Mouse (Mus musculus) neural tube, embryonic 11.5 days (tissue): ENCODE measurements at regions not wholly inside any gene's neighbourhood (a gene's known extent, or its start where the extent isn't known, plus 50 kb on each side); places are given as distances from the start of the nearest gene placed in this dataset.

ENCODE experiments used
- ATAC-seq: fragments of 200-750 bp; cut with Nextera tagmentation; 2 replicates; pipeline ENCODE4 v1.8.0; 2017; ENCODE audit warnings: moderate number of reproducible peaks, mild to moderate bottlenecking, moderate TSS enrichment, moderate library complexity; ENCODE audit not compliant: insufficient read depth, low FRiP score, low TSS enrichment
- DNase-seq: peaks from one replicate; pipeline ENCODE4 v3.0.0-alpha.2; 2015; ENCODE audit warnings: low spot score
- H3K27ac ChIP-seq: fragments of 300-500 bp; sonication (generic); 2 replicates; pipeline ENCODE4 v1.5.1; 2014; ENCODE audit warnings: low read depth, mild to moderate bottlenecking, low read length
- H3K27me3 ChIP-seq: fragments of 300-500 bp; sonication (generic); 2 replicates; pipeline ENCODE4 v1.6.1; 2014; ENCODE audit warnings: mild to moderate bottlenecking, low read length, mixed read lengths; ENCODE audit not compliant: control insufficient read depth, insufficient read depth
- H3K36me3 ChIP-seq: fragments of 300-500 bp; sonication (generic); 2 replicates; pipeline ENCODE4 v1.6.1; 2014; ENCODE audit warnings: mild to moderate bottlenecking, low read length, moderate library complexity, mixed read lengths; ENCODE audit not compliant: control insufficient read depth, insufficient read depth
- H3K4me1 ChIP-seq: fragments of 300-500 bp; sonication (generic); 2 replicates; pipeline ENCODE4 v1.6.1; 2014; ENCODE audit warnings: low read length, mixed read lengths; ENCODE audit not compliant: control insufficient read depth, insufficient read depth
- H3K4me2 ChIP-seq: fragments of 300-500 bp; sonication (generic); 2 replicates; pipeline ENCODE4 v1.6.1; 2014; ENCODE audit warnings: low read depth, mild to moderate bottlenecking, moderate library complexity
- H3K4me3 ChIP-seq: fragments of 300-500 bp; sonication (generic); 2 replicates; pipeline ENCODE4 v1.5.1; 2014; ENCODE audit warnings: low read depth, low read length
- H3K9ac ChIP-seq: fragments of 300-500 bp; sonication (generic); 2 replicates; pipeline ENCODE4 v1.6.1; 2014; ENCODE audit warnings: mild to moderate bottlenecking, low read length
- H3K9me3 ChIP-seq: fragments of 300-500 bp; sonication (generic); 2 replicates; pipeline ENCODE4 v1.6.1; 2016; ENCODE audit warnings: low read length; ENCODE audit not compliant: control insufficient read depth
- WGBS: fragments of 180-500 bp; shearing (Covaris S2); extraction: QIAGEN DNeasy Blood & Tissue Kit; methylation state at CpG from one replicate; pipeline ENCODE4 v1.1.7; 2014; 5-methylcytosine and 5-hydroxymethylcytosine counted together

GRCm38 (mm10) chr6:76697146-76697891, 199.7 kb upstream of the Gm9008 start:
- Histone ChIP-seq H3K27me3 (no peaks in the 10 kb centered on the region), H3K9ac (no peak overlapping the region), H3K27ac (no peak overlapping the region), H3K9me3 (no peaks in the 10 kb centered on the region), H3K36me3 (no peaks in the 10 kb centered on the region), H3K4me3 (no peak overlapping the region), H3K4me2 (no peak overlapping the region), H3K4me1 (no peaks in the 10 kb centered on the region)
- ATAC-seq: no peak
- DNase-seq: no peak
- WGBS: 86% methylated on average over 6 of the region's 6 CpGs

GRCm38 (mm10) chr6:76688831-76689230, 191.2 kb upstream of the Gm9008 start:
- Histone ChIP-seq H3K4me3 (no peak overlapping the region), H3K4me1 (no peaks in the 10 kb centered on the region), H3K27ac (no peak overlapping the region), H3K9me3 (no peaks in the 10 kb centered on the region), H3K27me3 (no peaks in the 10 kb centered on the region), H3K9ac (no peak overlapping the region), H3K4me2 (no peak overlapping the region), H3K36me3 (no peaks in the 10 kb centered on the region)
- ATAC-seq: no peak
- DNase-seq: no peak
- 70% methylated on average over 2 of the region's 2 CpGs for WGBS

- no peaks in the 10 kb centered on the region for H3K9me3 ChIP-seq
- H3K4me3 ChIP-seq: no peak overlapping the region
- H3K36me3 ChIP-seq: no peaks in the 10 kb centered on the region
- H3K9ac ChIP-seq: no peak overlapping the region
- H3K4me1 ChIP-seq: no peaks in the 10 kb centered on the region
- no peak overlapping the region for H3K4me2 ChIP-seq
- no peak for ATAC-seq
- WGBS: 41% methylated on average over 1 of the region's 1 CpGs
- H3K27ac ChIP-seq: no peak overlapping the region
- DNase-seq: no peak
- H3K27me3 ChIP-seq: no peaks in the 10 kb centered on the region
These were observed 142.0 kb upstream of the Gm9008 start for GRCm38 (mm10) chr6:76639583-76639982.

- H3K4me2 ChIP-seq: no peak overlapping the region
- H3K27me3 ChIP-seq: no peaks in the 10 kb centered on the region
- DNase-seq (no peak), ATAC-seq (no peak)
- H3K4me1 ChIP-seq: no peaks in the 10 kb centered on the region
- 92% methylated on average over 4 of the region's 4 CpGs for WGBS
- H3K9me3 ChIP-seq: no peaks in the 10 kb centered on the region
- H3K36me3 ChIP-seq: no peaks in the 10 kb centered on the region
- no peak overlapping the region for H3K4me3 ChIP-seq
- no peak overlapping the region for H3K9ac ChIP-seq
- no peak overlapping the region for H3K27ac ChIP-seq
These were observed 130.8 kb upstream of the Gm9008 start for GRCm38 (mm10) chr6:76628379-76628778.

DNA sequence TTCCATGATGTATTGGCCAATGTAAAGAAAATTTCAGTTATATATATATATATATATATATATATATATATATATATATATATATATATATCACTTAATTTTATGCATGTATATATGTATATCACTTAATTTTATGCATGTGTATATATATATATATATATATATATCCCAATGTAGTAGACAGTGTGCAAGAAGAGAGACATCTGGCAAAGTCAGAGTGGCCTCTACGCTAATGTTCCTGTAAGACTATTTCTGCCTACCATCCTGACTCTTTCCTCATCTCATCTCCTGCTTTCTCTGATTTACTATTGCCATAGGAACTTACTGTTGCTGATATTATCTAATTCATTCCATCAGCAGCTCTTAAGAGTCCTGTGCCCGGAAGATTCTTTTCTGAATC, 123.9 kb upstream of the Gm9008 start:
- ATAC-seq: no peak
- H3K4me2 ChIP-seq: no peak overlapping the region
- no peaks in the 10 kb centered on the region for H3K9me3 ChIP-seq
- WGBS: 90% methylated on average over 2 of the region's 2 CpGs
- no peak overlapping the region for H3K27ac ChIP-seq
- H3K9ac ChIP-seq: no peak overlapping the region
- H3K27me3 ChIP-seq: no peaks in the 10 kb centered on the region
- DNase-seq: no peak
- no peak overlapping the region for H3K4me3 ChIP-seq
- no peaks in the 10 kb centered on the region for H3K36me3 ChIP-seq
- H3K4me1 ChIP-seq: no peaks in the 10 kb centered on the region

DNA sequence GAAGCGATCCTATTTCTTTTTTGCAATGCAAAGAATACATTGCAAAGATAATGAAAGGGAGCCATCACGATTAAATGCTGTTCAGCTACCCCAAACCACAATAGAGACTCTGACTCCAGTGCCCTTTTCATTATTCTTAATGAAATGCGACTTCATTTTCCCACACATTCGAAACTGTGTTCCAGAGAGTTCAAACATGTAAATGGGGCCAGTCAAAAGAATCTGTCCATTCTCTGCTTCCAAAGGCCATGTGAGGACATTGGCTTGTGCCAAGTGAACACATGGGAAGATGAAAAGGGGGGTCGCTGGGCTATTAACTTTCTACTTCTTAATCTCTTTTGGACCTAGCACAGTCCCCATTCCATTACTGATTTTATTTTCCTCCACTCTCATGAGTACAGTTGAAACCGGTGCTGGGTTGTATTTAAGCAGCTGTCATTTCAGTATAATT, 123.2 kb upstream of the Gm9008 start:
- Histone ChIP-seq H3K9ac (no peak overlapping the region), H3K27me3 (no peaks in the 10 kb centered on the region), H3K27ac (no peak overlapping the region), H3K4me3 (no peak overlapping the region), H3K36me3 (no peaks in the 10 kb centered on the region), H3K9me3 (no peaks in the 10 kb centered on the region), H3K4me2 (no peak overlapping the region), H3K4me1 (no peaks in the 10 kb centered on the region)
- 46% methylated on average over 6 of the region's 6 CpGs for WGBS
- ATAC-seq (peak; percentile 71; the same call in 1 of the 2 replicates), DNase-seq (peak; percentile 14)
